Mouse (Mus musculus) heart, adult 2 months (tissue): ENCODE data around the gene Zmiz2. TPM values are rescaled to one million over a fixed set of nuclear protein-coding genes. Genes with fewer than 3 reads are reported as not detected.

Experiments
- DNase-seq, 2 experiments: peaks; one replicate each; pipeline ENCODE4 v3.0.0; 2021
- H3K27ac ChIP-seq: fragments of 200-600 bp; 2 replicates; pipeline ENCODE4 v1.8.1; 2022
- H3K27me3 ChIP-seq: fragments of 200-500 bp; 2 replicates; pipeline ENCODE4 v1.6.1; 2012; ENCODE audit warnings: mild to moderate bottlenecking, low read length, inconsistent platforms, mixed read lengths; ENCODE audit not compliant: control insufficient read depth, insufficient read depth
- H3K36me3 ChIP-seq: fragments of 200-500 bp; 2 replicates; pipeline ENCODE4 v1.6.1; 2012; ENCODE audit warnings: low read length, inconsistent platforms; ENCODE audit not compliant: control insufficient read depth, insufficient read depth
- H3K4me1 ChIP-seq: fragments of 200-500 bp; 2 replicates; pipeline ENCODE4 v1.6.1; 2011; ENCODE audit warnings: low read length; ENCODE audit not compliant: control insufficient read depth, insufficient read depth
- H3K4me3 ChIP-seq: fragments of 200-600 bp; 2 replicates; pipeline ENCODE4 v1.8.1; 2022
- H3K79me2 ChIP-seq: fragments of 200-500 bp; replicated peaks from 2 replicates; pipeline ENCODE4 v1.6.1; 2012; ENCODE audit warnings: mild to moderate bottlenecking, inconsistent platforms, low read length, moderate library complexity, mixed read lengths; ENCODE audit not compliant: control insufficient read depth, insufficient read depth
- H3K9ac ChIP-seq: fragments of 200-500 bp; 2 replicates; pipeline ENCODE4 v1.6.1; 2012; ENCODE audit warnings: low read depth, mild to moderate bottlenecking, control low read depth, inconsistent platforms, low read length, mixed read lengths
- CTCF ChIP-seq: fragments of 200-600 bp; IDR thresholded peaks from 2 replicates; pipeline ENCODE4 v1.8.1; 2022; ENCODE audit warnings: antibody characterized with exemption, mild to moderate bottlenecking, moderate library complexity
- EP300 ChIP-seq: fragments of 200-500 bp; IDR thresholded peaks from 2 replicates; pipeline ENCODE4 v1.6.1; 2011; ENCODE audit warnings: low read depth, low read length, control low read depth; ENCODE audit not compliant: insufficient read depth
- POLR2A ChIP-seq: fragments of 200-500 bp; IDR thresholded peaks from 2 replicates; pipeline ENCODE4 v1.6.1; 2011; ENCODE audit warnings: mild to moderate bottlenecking, low read depth, low read length, control low read depth; ENCODE audit not compliant: insufficient read depth
- WGBS: fragments of 180-500 bp; shearing (Covaris S2); methylation state at CpG from one replicate; pipeline ENCODE4 v1.1.7; 2018; 5-methylcytosine and 5-hydroxymethylcytosine counted together
- intact Hi-C: fragments of 180-260 bp; cut with DNase I; formaldehyde crosslinking; loops from one replicate; pipeline ENCODE4 v1.15.1; 2025
- polyA plus RNA-seq: library from polyadenylated mRNA; depleted of rRNA; stranded (reverse); fragments of >200 nt; gene quantifications from 2 replicates; pipeline ENCODE4 v1.2.3, GENCODE M21; 2012
- total RNA-seq, 2 experiments: library from RNA; stranded (reverse); gene quantifications; 2 replicates each; pipeline ENCODE4 v1.2.3; 2021

Zmiz2 gene
- total and polyA plus RNA-seq, 3 experiments: 35.7 to 39.3 (median 36.6) TPM

GRCm38 (mm10) chr11:6371376-6372155 is 17.3 kb upstream of the Zmiz2 start:
- intact Hi-C loops: no loop called here
- no peak for DNase-seq

GRCm38 (mm10) chr11:6372784-6373183 is 16.1 kb upstream of the Zmiz2 start:
- Histone ChIP-seq H3K9ac (no peak overlapping the region), H3K36me3 (no peaks in the 10 kb centered on the region), H3K27ac (no peak overlapping the region), H3K79me2 (no peaks in the 10 kb centered on the region), H3K4me3 (no peak overlapping the region), H3K4me1 (no peaks in the 10 kb centered on the region), H3K27me3 (no peaks in the 10 kb centered on the region)
- intact Hi-C loops: no loop called here
- WGBS: 76% methylated on average over 9 of the region's 9 CpGs
- TF ChIP-seq EP300: no peak
- no peak for TF ChIP-seq CTCF
- no peak for TF ChIP-seq POLR2A
- DNase-seq: no peak

More at GRCm38 (mm10) chr11:6371376-6372155, 17.3 kb upstream of the Zmiz2 start:
- no peak for TF ChIP-seq POLR2A
- no peak for TF ChIP-seq CTCF
- TF ChIP-seq EP300: no peak
- 79% methylated on average over 11 of the region's 11 CpGs for WGBS
- H3K27ac ChIP-seq: no peak overlapping the region
- no peak overlapping the region for H3K4me3 ChIP-seq
- no peaks in the 10 kb centered on the region for H3K27me3 ChIP-seq
- no peaks in the 10 kb centered on the region for H3K4me1 ChIP-seq
- no peaks in the 10 kb centered on the region for H3K79me2 ChIP-seq
- no peaks in the 10 kb centered on the region for H3K36me3 ChIP-seq
- H3K9ac ChIP-seq: no peak overlapping the region

- 81% methylated on average over 6 of the region's 6 CpGs for WGBS
- TF ChIP-seq POLR2A: no peak
- no peak for TF ChIP-seq EP300
- no peak for TF ChIP-seq CTCF
- no peak overlapping the region for H3K9ac ChIP-seq
- H3K79me2 ChIP-seq: no peaks in the 10 kb centered on the region
- intact Hi-C loops: no loop called here
- H3K36me3 ChIP-seq: no peaks in the 10 kb centered on the region
- H3K4me3 ChIP-seq: no peak overlapping the region
- no peak for DNase-seq
- no peaks in the 10 kb centered on the region for H3K27me3 ChIP-seq
- no peaks in the 10 kb centered on the region for H3K4me1 ChIP-seq
- H3K27ac ChIP-seq: no peak overlapping the region
Measured at GRCm38 (mm10) chr11:6380916-6381315, 8.0 kb upstream of the Zmiz2 start.

DNA sequence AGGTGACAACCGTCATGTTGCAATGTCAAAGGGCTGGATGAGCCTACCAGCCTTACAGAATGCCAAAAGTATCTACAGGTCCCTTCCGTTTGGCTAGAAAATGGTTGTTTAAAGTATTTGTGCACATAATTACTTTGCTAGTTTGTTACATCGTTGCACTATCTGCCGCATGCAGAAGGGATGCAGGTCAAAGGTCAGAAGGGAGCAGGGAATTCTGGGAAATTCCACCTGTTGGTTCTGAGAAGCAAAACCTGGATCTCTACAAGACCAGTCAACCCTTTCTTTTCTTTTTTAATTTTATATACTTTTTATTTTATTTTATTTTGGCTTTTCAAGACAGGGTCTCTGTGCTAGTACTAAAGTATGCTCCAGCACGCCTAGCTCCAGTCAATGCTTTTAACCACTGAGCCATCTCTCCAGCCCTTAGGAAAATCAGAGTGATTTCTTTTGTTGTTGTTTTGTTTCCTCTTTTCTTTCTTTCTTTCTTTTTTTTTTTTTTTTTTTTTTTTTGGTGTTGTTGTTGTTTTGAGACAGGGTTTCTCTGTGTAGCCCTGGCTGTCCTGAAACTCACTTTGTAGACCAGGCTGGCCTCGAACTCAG is 648 bp upstream of the Zmiz2 start:
- H3K36me3 ChIP-seq: no peaks in the 10 kb centered on the region
- H3K4me1 ChIP-seq: peaks cover 6% of the 10 kb centered on the region
- H3K4me3 ChIP-seq: no peak overlapping the region
- peak overlapping the region; percentile 88 for H3K27ac ChIP-seq
- 86% methylated on average over 6 of the region's 6 CpGs for WGBS
- intact Hi-C loops: no loop called here
- peak overlapping the region; percentile 65; the same call in 1 of the 2 replicates for H3K9ac ChIP-seq
- peaks cover 2% of the 10 kb centered on the region; the same call in 1 of the 2 replicates for H3K79me2 ChIP-seq
- TF ChIP-seq POLR2A (no peak), EP300 (no peak), CTCF (no peak)
- DNase-seq: no peak
- no peaks in the 10 kb centered on the region for H3K27me3 ChIP-seq

- Histone ChIP-seq H3K36me3 (no peaks in the 10 kb centered on the region), H3K27me3 (no peaks in the 10 kb centered on the region), H3K4me1 (peaks cover 6% of the 10 kb centered on the region), H3K4me3 (peak overlapping the region; percentile 96), H3K79me2 (peaks cover 2% of the 10 kb centered on the region; the same call in 1 of the 2 replicates), H3K9ac (peak overlapping the region; percentile 90), H3K27ac (peak overlapping the region; percentile 64)
- intact Hi-C loops: loop anchor here (1.0 kb wide), 1 partner anchor 15 kb away; no protein-coding TSS in a partner anchor
- under 1% methylated on average over 43 of the region's 43 CpGs for WGBS
- peak in 1 of 2 experiments; percentile 56 for DNase-seq
- TF ChIP-seq CTCF (no peak), EP300 (no peak), POLR2A (no peak)
Measured at GRCm38 (mm10) chr11:6389483-6389921, 628 bp downstream of the Zmiz2 start.
